Mouse (Mus musculus) brain, embryonic 18.5 days (tissue): Measurements from ENCODE around the gene Ear6.

ENCODE experiments used
- DNase-seq: peaks from one replicate; pipeline ENCODE4 v3.0.0-alpha.2; 2012; ENCODE audit warnings: low read depth, low spot score

Gene Ear6

GRCm38 (mm10) chr14:51893809-51894208 is 40.3 kb downstream of the Ear6 start:
- no peak for DNase-seq

- no peak for DNase-seq
These were observed 41.6 kb downstream of the Ear6 start for GRCm38 (mm10) chr14:51895071-51895470.

GRCm38 (mm10) chr14:51896019-51896418 is 42.5 kb downstream of the Ear6 start:
- no peak for DNase-seq

GRCm38 (mm10) chr14:51896539-51897170 is 43.2 kb downstream of the Ear6 start:
- no peak for DNase-seq

- DNase-seq: no peak
These were observed 45.9 kb downstream of the Ear6 start for GRCm38 (mm10) chr14:51899351-51899750.

GRCm38 (mm10) chr14:51902806-51903710 is 49.6 kb downstream of the Ear6 start:
- no peak for DNase-seq

GRCm38 (mm10) chr14:51903782-51904181 is 50.3 kb downstream of the Ear6 start:
- DNase-seq: no peak
